Comparison of ENCODE assay signal across 19 mouse cellular contexts in genomic region chr19:56451867-56452266, GRCm38 (mm10). TPM values are rescaled to one million over a fixed set of nuclear protein-coding genes. Genes with fewer than 3 reads are reported as not detected.
DNase-seq lines count a peak whose midpoint lies in the region; TF ChIP-seq lines count a peak whose summit lies in the region.
"Had no signal": no experiment of that assay in that cellular context is flagged by ENCODE, and none has a peak within 500 bp of the region (broad histone marks: within the 10 kb centered on the region; RNA-seq: fewer than 3 reads in every experiment).

No protein-coding gene starts in this region.

- no peak for TF ChIP-seq CTCF in kidney, adult 2 months (conservative IDR thresholded peaks at IDR 0.05; ENCODE audit: insufficient read depth, insufficient read length, low read depth, low read length)
- TF ChIP-seq CTCF in cortical plate, adult 2 months (IDR thresholded peaks at IDR 0.05; ENCODE audit: extremely low read depth, insufficient read depth, low read length) = no peak

- no peaks in the 10 kb centered on the region for H3K4me1 ChIP-seq in kidney, adult 2 months (ENCODE audit: control insufficient read depth, insufficient read depth, low read length)
- peaks cover 6% of the 10 kb centered on the region for H3K4me1 ChIP-seq in cortical plate, adult 2 months (ENCODE audit: control insufficient read depth, insufficient read depth, low read length)
- H3K4me1 ChIP-seq: forebrain, embryonic 13.5 days; heart, embryonic 13.5 days; liver, embryonic 15.5 days had no signal

- H3K36me3 ChIP-seq in kidney, adult 2 months (ENCODE audit: control insufficient read depth, insufficient read depth, low read length) = no peaks in the 10 kb centered on the region
- H3K36me3 ChIP-seq: heart, embryonic 13.5 days; kidney, embryonic 15.5 days; liver, embryonic 15.5 days; midbrain, embryonic 12.5 days had no signal

- no peak for TF ChIP-seq POLR2A in kidney, adult 2 months (IDR thresholded peaks at IDR 0.05; ENCODE audit: low read depth, low read length)
- TF ChIP-seq POLR2A in cortical plate, adult 2 months (IDR thresholded peaks at IDR 0.05; ENCODE audit: extremely low read depth, insufficient read depth, low read length) = no peak

- WGBS in kidney, adult 2 months = 37% methylated on average over 4 of the region's 4 CpGs

- peaks cover 2% of the 10 kb centered on the region; the same call in 1 of the 2 replicates for H3K27me3 ChIP-seq in kidney, adult 2 months (replicated peaks; ENCODE audit: control insufficient read depth, insufficient read depth, low read length)
- H3K27me3 ChIP-seq: forebrain, embryonic 13.5 days; kidney, embryonic 15.5 days had no signal

- no peak overlapping the region for H3K4me3 ChIP-seq in kidney, adult 2 months (ENCODE audit: insufficient read depth, low read depth, low read length)
- H3K4me3 ChIP-seq in cortical plate, adult 2 months (ENCODE audit: insufficient read depth, low read length) = no peak overlapping the region
- H3K4me3 ChIP-seq: forebrain, embryonic 13.5 days; heart, embryonic 13.5 days; kidney, embryonic 15.5 days; liver, embryonic 15.5 days; midbrain, embryonic 12.5 days had no signal

- peak; percentile 10 for DNase-seq in kidney, adult 2 months
- DNase-seq in kidney, postnatal 4 days = no peak
- peak; percentile 18 for DNase-seq in lung, postnatal 36 days
- no peak for DNase-seq in lung, postnatal 14 days
- DNase-seq in B cell, adult 2 months = no peak
- DNase-seq in embryo, embryonic 10 days (ENCODE audit: low spot score) = no peak
- DNase-seq: adrenal gland, postnatal 36 days; cerebellum, adult 9-10 months; embryo, embryonic 11 days; gastrocnemius, postnatal 36 days; thymus, adult 18-20 months had no signal

- H3K27ac ChIP-seq in kidney, adult 2 months (ENCODE audit: insufficient read depth, low read depth, low read length) = no peak overlapping the region
- peak overlapping the region; percentile 68; the same call in 1 of the 2 replicates for H3K27ac ChIP-seq in cortical plate, adult 2 months (ENCODE audit: insufficient read depth, low read length)
- H3K27ac ChIP-seq: forebrain, embryonic 13.5 days; heart, embryonic 13.5 days; kidney, embryonic 15.5 days; liver, embryonic 15.5 days; macrophage; midbrain, embryonic 12.5 days had no signal

RNA-seq across cellular contexts. Expression of gene Plekhs1, which starts 9.6 kb away (rescaled TPM):
- 0.12 and 0.17 TPM in 2 replicates for polyA plus RNA-seq in kidney, adult 2 months (2012; rRNA removed)
- 0.38 and 0.61 TPM in 2 replicates for polyA plus RNA-seq in cortical plate, adult 2 months (2012; rRNA removed)
- polyA plus RNA-seq: heart, embryonic 13.5 days; hindbrain, embryonic 11.5 days; liver, embryonic 15.5 days; macrophage had no signal

RNA-seq across cellular contexts. Expression of gene Casp7, which starts 54.9 kb away (rescaled TPM):
- polyA plus RNA-seq in kidney, adult 2 months (2012; rRNA removed) = 12.0 and 12.4 TPM in 2 replicates
- 4.4 TPM in 2 replicates for polyA plus RNA-seq in cortical plate, adult 2 months (2012; rRNA removed)

Comparison
In these comparisons a context has a peak if more than half of its experiments do, and no peak if none do; other contexts are left out.
1. DNase-seq: peak in kidney, adult 2 months (single experiment) and lung, postnatal 36 days (single experiment); none in kidney, postnatal 4 days (0 of 2), lung, postnatal 14 days (single experiment), B cell, adult 2 months (0 of 2) and embryo, embryonic 10 days (single experiment).